Mouse (Mus musculus) cerebellum, adult 2 months (tissue): ENCODE data around the gene Col13a1.

Experiments used
- CTCF ChIP-seq: fragments of 200-500 bp; IDR thresholded peaks from 2 replicates; pipeline ENCODE4 v1.5.1; 2011; ENCODE audit warnings: low read depth, mild to moderate bottlenecking, control low read depth, low read length, moderate library complexity, borderline replicate concordance; ENCODE audit not compliant: insufficient read depth
- POLR2A ChIP-seq: fragments of 200-500 bp; IDR thresholded peaks from 2 replicates; pipeline ENCODE4 v1.6.1; 2011; ENCODE audit warnings: low read length, control low read depth, borderline replicate concordance; ENCODE audit not compliant: insufficient read depth

GRCm38 (mm10) chr10:61879427-61879826 lies 99.5 kb downstream of the Col13a1 start:
- TF ChIP-seq CTCF (no peak), POLR2A (no peak)
